Mouse (Mus musculus): ENCODE results near the gene Il34. TPM values are rescaled to one million over a fixed set of nuclear protein-coding genes. Genes with fewer than 3 reads are reported as not detected.

Il34 gene
- polyA plus RNA-seq (2016; fragmentation: Nextera tagmentation; extraction: Ambion mirVana): 1.0 and 1.1 TPM in 2 replicates

DNA sequence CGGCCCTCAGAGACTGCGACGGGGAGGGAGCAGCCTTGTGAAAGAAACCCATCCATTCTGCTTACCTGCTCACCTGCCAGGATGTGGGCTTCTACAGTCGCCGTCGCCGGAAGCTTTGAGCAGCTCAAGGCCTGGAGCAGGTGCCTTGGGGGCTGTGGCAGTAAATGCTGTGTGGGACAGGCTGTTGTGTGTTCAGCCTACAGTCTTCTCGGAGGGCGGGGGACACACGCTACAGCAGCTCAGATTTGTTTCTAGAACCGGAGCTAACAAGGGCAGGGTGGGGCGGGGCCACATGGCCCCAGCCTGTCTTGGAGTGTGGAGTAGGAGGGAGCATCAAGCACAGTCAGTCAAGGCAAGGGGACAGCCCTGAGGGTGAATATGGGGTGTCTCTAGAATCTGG is at the start of gene Il34:
Gene Il34, minus strand, starts transcription at position 256 of the 400 bp plus-strand sequence.
- no peak within 1 kb of the TSS for H3K4me3 ChIP-seq
- no peaks in the 10 kb centered on the region for H3K27me3 ChIP-seq (replicated peaks)
- no peak within 1 kb of the TSS for H3K4me2 ChIP-seq (replicated peaks)
- no peak within 1 kb of the TSS for H3K9ac ChIP-seq
- H3K36me3 ChIP-seq: peaks cover 22% of the 10 kb centered on the region
- no peak for ATAC-seq (ENCODE audit: low FRiP score, low read depth)
- 48% methylated on average over 12 of the region's 12 CpGs for WGBS
- H3K9me3 ChIP-seq: no peaks in the 10 kb centered on the region
- no peak within 1 kb of the TSS for H3K27ac ChIP-seq
- no peaks in the 10 kb centered on the region for H3K4me1 ChIP-seq

DNA sequence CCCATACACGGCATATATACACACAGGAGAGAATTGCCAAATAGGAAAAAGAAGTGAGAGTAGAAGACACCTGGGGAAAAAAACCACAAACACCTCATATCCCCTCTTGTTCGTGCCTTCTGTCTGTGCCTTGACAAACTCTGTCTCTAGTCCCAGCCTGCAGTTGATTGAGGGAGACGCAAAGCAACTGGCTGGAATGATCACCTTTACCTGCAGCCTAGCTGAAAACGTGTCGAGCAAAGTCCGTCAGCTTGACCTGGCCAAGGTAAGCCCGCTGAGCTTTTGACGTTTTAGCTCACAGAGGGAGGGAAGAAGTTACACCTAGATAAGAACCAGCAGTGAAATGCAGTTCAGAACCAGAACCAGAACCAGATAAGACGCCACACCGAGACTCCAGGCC is 45.5 kb upstream of the Il34 start:
- Histone ChIP-seq H3K27me3 (replicated peaks) (no peaks in the 10 kb centered on the region), H3K4me2 (replicated peaks) (no peak overlapping the region), H3K27ac (no peak overlapping the region), H3K4me1 (peaks cover 10% of the 10 kb centered on the region; the same call in 1 of the 2 replicates), H3K36me3 (peaks cover 64% of the 10 kb centered on the region), H3K4me3 (no peak overlapping the region), H3K9ac (no peak overlapping the region), H3K9me3 (no peaks in the 10 kb centered on the region)
- WGBS: 93% methylated on average over 10 of the region's 10 CpGs
- no peak for ATAC-seq (ENCODE audit: low FRiP score, low read depth)

DNA sequence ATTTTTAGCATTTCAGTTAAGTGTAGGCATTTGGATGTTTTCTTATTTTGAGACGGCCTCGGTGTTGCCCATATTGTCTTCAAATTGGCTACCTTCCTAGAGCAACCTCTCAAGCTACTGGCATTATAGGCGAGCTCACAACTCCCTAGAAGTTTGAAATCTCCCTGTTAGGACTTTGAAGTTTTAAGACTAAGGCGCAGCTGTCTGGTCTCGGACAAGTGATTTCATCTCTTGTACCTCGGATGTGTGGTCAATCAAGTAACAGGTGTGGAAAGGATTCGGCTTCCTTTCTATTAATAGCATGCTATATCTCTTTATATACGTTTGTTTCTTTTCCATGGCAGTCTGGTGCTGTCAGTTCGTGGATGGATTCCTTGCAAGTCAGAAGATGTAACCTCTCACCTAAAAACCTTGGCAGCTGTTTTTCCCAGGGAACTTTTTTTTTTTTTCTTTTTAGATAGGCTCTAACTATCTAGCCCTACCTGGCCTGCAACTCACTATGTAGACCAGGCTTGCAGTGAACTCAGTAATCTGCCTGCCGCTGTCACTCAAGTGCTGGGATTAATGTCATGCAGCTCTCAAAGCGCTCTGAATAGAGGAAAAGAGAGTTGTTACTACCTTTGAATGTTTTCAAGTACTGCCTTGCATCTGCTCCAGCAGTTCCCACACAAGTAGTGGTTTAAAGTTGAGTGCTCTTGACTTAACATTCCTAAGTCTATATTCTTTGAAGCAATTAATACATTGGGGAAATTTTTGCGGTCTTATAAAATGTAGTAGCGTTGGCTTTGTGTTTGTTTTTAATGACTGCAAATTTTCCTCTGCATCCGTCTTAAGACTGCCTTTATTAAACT is 42.1 kb upstream of the Il34 start:
- H3K9me3 ChIP-seq: no peaks in the 10 kb centered on the region
- H3K4me2 ChIP-seq (replicated peaks): peak overlapping the region; percentile 61
- WGBS: 70% methylated on average over 14 of the region's 14 CpGs
- no peaks in the 10 kb centered on the region for H3K27me3 ChIP-seq (replicated peaks)
- H3K9ac ChIP-seq: peak overlapping the region; percentile 80; the same call in 1 of the 2 replicates
- no peak overlapping the region for H3K27ac ChIP-seq
- peaks cover 14% of the 10 kb centered on the region; the same call in 1 of the 2 replicates for H3K4me1 ChIP-seq
- H3K4me3 ChIP-seq: peak overlapping the region; percentile 87
- H3K36me3 ChIP-seq: peaks cover 49% of the 10 kb centered on the region
- ATAC-seq (ENCODE audit: low FRiP score, low read depth): no peak

DNA sequence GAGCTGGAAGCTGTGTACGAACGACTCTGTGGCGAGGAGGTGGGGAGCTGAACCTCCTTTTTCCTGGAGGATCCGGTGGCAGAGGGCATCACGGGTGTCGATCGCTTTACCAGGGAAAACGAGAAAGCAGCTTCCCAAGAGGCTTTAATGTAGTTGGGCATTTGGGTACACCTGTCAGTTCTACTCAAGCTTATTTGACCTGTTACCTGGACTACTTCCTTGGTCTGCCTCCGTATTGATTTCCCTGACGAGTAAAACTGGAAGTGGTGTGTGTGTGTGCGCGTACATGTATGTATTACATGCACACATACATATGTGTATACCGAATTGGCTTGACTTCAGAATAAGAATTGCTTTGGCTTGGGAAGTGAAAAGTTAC is 41.4 kb upstream of the Il34 start:
- H3K36me3 ChIP-seq: peaks cover 48% of the 10 kb centered on the region
- whole genome bisulfite sequencing: 2% methylated on average over 13 of the region's 13 CpGs

DNA sequence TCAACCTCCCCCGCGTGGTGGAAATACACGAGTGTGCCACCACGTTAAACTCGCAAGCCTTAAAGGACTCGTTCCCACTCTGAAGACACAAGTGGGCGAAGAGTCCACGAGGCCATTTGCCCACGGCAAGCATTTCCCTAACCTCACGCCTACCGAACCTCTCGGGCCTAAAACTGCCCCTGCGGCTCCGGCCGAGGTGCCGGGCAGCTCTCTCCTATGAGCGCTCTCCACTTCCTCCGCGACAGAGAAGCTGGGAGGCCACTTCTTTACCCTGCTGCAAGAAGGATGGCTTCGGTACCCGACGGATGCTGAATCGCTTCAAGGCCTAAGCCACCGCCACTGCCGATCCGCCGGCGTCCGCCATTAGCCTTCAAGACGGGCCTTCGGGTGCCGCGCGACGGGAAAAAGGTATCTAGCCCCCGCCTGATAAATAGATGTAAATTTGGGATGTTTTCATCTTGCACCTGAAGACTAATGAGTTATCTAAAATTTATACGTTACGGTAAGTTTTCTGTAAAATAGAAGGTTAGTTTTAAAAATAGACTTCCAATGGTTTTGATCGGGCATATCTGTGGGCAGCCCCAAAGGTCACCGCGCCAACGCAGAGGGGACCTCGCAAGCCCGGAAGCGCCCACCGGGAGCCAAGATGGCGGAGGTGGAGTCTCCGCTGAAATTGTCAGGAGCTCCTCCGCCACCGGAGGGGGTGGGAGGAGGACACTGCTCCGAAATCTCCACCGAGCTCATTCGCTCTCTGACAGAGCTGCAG is 40.9 kb upstream of the Il34 start, which contains the start of the genes Cog4 and Sf3b3:
Gene Cog4, plus strand, starts transcription at position 196 of the 766 bp plus-strand sequence.
Gene Sf3b3, minus strand, starts transcription at position 383 of the 766 bp plus-strand sequence.
- Histone ChIP-seq H3K36me3 (peaks cover 44% of the 10 kb centered on the region), H3K9ac (peak within 1 kb of the TSS; percentile 89), H3K4me3 (peak within 1 kb of the TSS; percentile 87), H3K9me3 (no peaks in the 10 kb centered on the region), H3K4me1 (peaks cover 14% of the 10 kb centered on the region; the same call in 1 of the 2 replicates), H3K27me3 (replicated peaks) (no peaks in the 10 kb centered on the region), H3K4me2 (replicated peaks) (peak within 1 kb of the TSS; percentile 61), H3K27ac (peak within 1 kb of the TSS; percentile 61)
- WGBS: under 1% methylated on average over 53 of the region's 53 CpGs
- peak; percentile 92 for ATAC-seq (ENCODE audit: low FRiP score, low read depth)

More for the DNA sequence above, 41.4 kb upstream of the Il34 start:
- Histone ChIP-seq H3K9ac (peak overlapping the region; percentile 80), H3K4me3 (peak overlapping the region; percentile 87), H3K4me1 (peaks cover 14% of the 10 kb centered on the region; the same call in 1 of the 2 replicates), H3K27ac (peak overlapping the region; percentile 43; the same call in 1 of the 2 replicates), H3K27me3 (replicated peaks) (no peaks in the 10 kb centered on the region), H3K9me3 (no peaks in the 10 kb centered on the region), H3K4me2 (replicated peaks) (peak overlapping the region; percentile 61)
- peak; percentile 21; the same call in 1 of the 2 replicates for ATAC-seq (ENCODE audit: low FRiP score, low read depth)

DNA sequence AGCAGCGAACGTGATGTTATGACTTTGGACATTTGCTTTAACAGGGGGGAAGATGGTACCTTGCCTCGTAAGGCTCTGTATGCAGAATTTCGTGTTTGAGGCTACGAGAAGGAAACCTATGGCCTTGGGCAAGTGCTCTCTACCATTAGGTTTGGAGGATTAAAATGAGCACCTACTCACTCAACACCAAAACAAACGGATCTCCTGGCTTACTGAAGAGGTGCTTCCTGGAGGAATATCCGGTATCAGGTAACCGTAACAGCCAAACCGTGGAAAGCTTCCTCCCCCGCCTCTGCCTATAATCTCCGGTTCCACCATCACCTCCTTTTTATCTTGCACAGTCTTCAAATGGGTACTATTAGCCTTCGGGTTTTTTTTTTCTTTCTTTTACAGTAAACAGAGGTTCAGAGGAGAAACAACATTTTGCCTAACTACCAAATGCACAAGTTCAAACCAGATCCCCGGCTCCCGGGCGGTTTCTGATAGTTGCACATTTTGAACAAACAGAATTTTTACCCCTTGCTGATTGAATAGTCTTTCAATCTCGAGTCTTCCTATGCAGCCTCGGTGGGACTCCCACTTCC is 40.2 kb upstream of the Il34 start:
- Histone ChIP-seq H3K27me3 (replicated peaks) (no peaks in the 10 kb centered on the region), H3K9ac (peak overlapping the region; percentile 89), H3K27ac (no peak overlapping the region), H3K4me3 (peak overlapping the region; percentile 87), H3K36me3 (peaks cover 44% of the 10 kb centered on the region), H3K4me2 (replicated peaks) (peak overlapping the region; percentile 61), H3K4me1 (peaks cover 14% of the 10 kb centered on the region; the same call in 1 of the 2 replicates), H3K9me3 (no peaks in the 10 kb centered on the region)
- 10% methylated on average over 17 of the region's 17 CpGs for WGBS
- ATAC-seq (ENCODE audit: low FRiP score, low read depth): no peak

DNA sequence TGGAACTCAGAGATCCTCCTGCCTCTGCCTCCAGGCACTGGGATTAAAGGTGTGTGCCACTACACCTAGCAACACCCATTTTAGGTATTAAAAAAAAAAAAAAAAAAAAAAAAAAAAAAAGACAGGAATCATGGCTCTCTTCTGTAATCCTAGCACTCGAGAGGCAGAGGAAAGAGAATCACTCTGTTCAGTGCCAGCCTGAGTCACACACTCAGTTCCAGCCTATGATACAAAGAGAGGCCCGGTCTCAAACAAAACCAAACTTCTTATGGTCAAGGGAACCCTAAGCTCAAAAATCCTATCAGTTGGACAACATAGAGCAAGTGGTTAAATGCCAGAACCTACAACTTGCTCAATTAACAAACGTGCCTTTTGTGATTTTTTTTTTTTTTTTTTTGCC is 39.2 kb upstream of the Il34 start:
- H3K27ac ChIP-seq: no peak overlapping the region
- no peak for ATAC-seq (ENCODE audit: low FRiP score, low read depth)
- H3K4me3 ChIP-seq: no peak overlapping the region
- H3K4me2 ChIP-seq (replicated peaks): peak overlapping the region; percentile 61
- no peaks in the 10 kb centered on the region for H3K9me3 ChIP-seq
- peaks cover 14% of the 10 kb centered on the region; the same call in 1 of the 2 replicates for H3K4me1 ChIP-seq
- WGBS: 86% methylated on average over 3 of the region's 3 CpGs
- no peak overlapping the region for H3K9ac ChIP-seq
- no peaks in the 10 kb centered on the region for H3K27me3 ChIP-seq (replicated peaks)
- peaks cover 44% of the 10 kb centered on the region for H3K36me3 ChIP-seq

DNA sequence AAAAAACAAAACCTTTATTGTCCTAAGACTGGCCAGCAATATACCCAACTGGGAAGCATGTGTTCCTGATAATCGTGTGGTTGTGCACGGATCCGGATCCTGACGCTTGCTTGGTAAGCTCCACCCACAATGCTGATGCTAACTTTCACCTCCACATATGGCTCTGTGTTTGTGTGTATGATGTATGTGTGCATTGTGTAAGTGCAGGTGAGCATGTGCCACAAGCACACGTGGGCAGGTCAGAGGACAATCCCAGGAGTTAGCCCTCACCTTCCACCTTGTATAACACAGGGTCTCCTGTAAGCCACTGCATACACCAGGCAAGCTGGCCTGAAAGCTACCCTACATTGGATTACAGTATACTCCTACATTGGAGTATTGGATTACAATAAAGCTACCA is 37.5 kb upstream of the Il34 start:
- no peaks in the 10 kb centered on the region for H3K9me3 ChIP-seq
- H3K36me3 ChIP-seq: peaks cover 58% of the 10 kb centered on the region
- H3K4me2 ChIP-seq (replicated peaks): no peak overlapping the region
- no peak for ATAC-seq (ENCODE audit: low FRiP score, low read depth)
- WGBS: 88% methylated on average over 5 of the region's 5 CpGs
- H3K4me3 ChIP-seq: no peak overlapping the region
- peaks cover 13% of the 10 kb centered on the region; the same call in 1 of the 2 replicates for H3K4me1 ChIP-seq
- H3K9ac ChIP-seq: no peak overlapping the region
- no peak overlapping the region for H3K27ac ChIP-seq
- H3K27me3 ChIP-seq (replicated peaks): no peaks in the 10 kb centered on the region

DNA sequence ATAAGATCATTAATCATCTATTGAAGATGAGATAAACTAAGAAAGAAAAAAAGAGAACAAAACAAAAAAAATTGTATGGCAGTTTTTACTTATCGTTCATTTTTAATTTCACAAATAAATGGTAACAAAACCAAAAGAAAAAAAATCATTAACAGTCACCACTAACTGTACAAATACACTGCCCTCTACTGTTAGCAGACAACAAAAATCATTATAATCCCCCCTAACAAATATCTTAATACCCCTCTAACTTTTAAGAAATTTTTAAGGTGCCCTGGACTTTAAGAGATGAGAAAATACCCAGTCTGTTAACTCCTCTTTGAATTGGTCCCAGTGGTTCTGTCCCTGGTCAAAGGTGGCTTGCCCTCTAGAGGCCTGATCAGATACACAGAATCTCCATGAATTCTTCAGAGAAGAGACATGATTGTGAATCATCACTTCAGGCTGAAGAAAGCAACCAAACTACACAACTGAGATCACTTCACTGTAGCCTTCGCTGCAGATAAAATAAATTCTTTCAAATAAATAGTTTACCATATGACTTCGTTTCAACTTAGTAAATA is 36.4 kb upstream of the Il34 start:
- Histone ChIP-seq H3K9me3 (no peaks in the 10 kb centered on the region), H3K27me3 (replicated peaks) (no peaks in the 10 kb centered on the region), H3K4me3 (no peak overlapping the region), H3K36me3 (peaks cover 69% of the 10 kb centered on the region), H3K27ac (no peak overlapping the region), H3K9ac (no peak overlapping the region), H3K4me1 (peaks cover 4% of the 10 kb centered on the region; the same call in 1 of the 2 replicates), H3K4me2 (replicated peaks) (no peak overlapping the region)
- ATAC-seq (ENCODE audit: low FRiP score, low read depth): no peak
- 96% methylated on average over 3 of the region's 3 CpGs for WGBS

DNA sequence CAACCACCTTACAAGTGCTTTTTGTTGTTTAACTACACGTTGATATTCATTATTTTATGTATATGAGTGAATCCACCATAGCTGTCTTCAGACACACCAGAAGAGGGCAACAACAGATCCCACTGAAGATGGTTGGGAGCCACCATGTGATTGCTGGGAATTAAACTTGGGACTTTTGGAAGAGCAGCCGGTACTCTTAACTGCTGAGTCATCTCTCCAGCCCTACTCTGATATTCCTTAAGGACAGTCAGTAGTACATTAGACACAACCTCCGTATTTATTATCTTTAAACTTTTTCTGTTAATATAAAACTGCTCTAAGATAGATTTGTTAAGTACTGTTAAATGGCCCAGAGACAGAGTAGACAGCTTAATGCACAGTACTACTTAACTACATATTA is 26.2 kb upstream of the Il34 start:
- peaks cover 93% of the 10 kb centered on the region for H3K36me3 ChIP-seq
- 96% methylated on average over 3 of the region's 3 CpGs for WGBS

DNA sequence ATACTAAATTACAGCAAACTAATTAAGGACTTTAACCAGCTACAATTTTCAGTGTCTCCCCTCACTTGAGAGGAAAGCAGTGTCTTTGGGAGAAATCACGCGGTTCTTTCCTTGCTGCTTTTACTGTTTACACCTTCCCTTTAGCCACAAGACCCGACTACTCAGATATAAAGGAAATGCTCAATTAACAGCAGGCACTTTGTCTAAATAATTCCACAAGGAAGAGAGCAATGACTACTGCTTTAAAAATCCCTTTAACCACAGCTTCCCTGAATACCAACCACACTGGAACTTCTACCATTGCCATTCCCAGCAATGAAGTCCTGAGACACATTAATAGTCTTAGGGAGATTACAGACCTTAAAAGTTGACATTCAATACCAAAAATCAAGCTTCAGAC is 22.8 kb upstream of the Il34 start:
- Histone ChIP-seq H3K4me1 (no peaks in the 10 kb centered on the region), H3K9ac (no peak overlapping the region), H3K27me3 (replicated peaks) (no peaks in the 10 kb centered on the region), H3K4me3 (no peak overlapping the region), H3K27ac (no peak overlapping the region), H3K36me3 (peaks cover 93% of the 10 kb centered on the region), H3K9me3 (no peaks in the 10 kb centered on the region), H3K4me2 (replicated peaks) (no peak overlapping the region)
- ATAC-seq (ENCODE audit: low FRiP score, low read depth): no peak
- WGBS: 91% methylated on average over 3 of the region's 3 CpGs

More for the DNA sequence above, 26.2 kb upstream of the Il34 start:
- Histone ChIP-seq H3K27me3 (replicated peaks) (no peaks in the 10 kb centered on the region), H3K4me1 (no peaks in the 10 kb centered on the region), H3K9me3 (no peaks in the 10 kb centered on the region), H3K9ac (no peak overlapping the region), H3K4me2 (replicated peaks) (no peak overlapping the region), H3K27ac (no peak overlapping the region), H3K4me3 (no peak overlapping the region)
- ATAC-seq (ENCODE audit: low FRiP score, low read depth): no peak

Measured in neural tube, embryonic 12.5 days (tissue).